Mouse (Mus musculus) thymus, adult 2 months (tissue): ENCODE data around the gene Gpc1. TPM values are rescaled to one million over a fixed set of nuclear protein-coding genes. Genes with fewer than 3 reads are reported as not detected.
A peak's percentile ranks its signal among the peaks of the same experiment; 100 is the strongest.

Experiments used
- DNase-seq: peaks from one replicate; pipeline ENCODE4 v3.0.0; 2021
- H3K27ac ChIP-seq: fragments of 200-500 bp; 2 replicates; pipeline ENCODE4 v1.5.1; 2012; ENCODE audit warnings: low read length, control low read depth; ENCODE audit not compliant: control insufficient read depth, insufficient read depth
- H3K27me3 ChIP-seq: fragments of 200-500 bp; 2 replicates; pipeline ENCODE4 v1.6.1; 2012; ENCODE audit warnings: mild to moderate bottlenecking, low read length, moderate library complexity, mixed read lengths; ENCODE audit not compliant: control insufficient read depth, insufficient read depth
- H3K36me3 ChIP-seq: fragments of 200-500 bp; 2 replicates; pipeline ENCODE4 v1.6.1; 2012; ENCODE audit warnings: mild to moderate bottlenecking, low read length, moderate library complexity; ENCODE audit not compliant: control insufficient read depth, insufficient read depth
- H3K4me1 ChIP-seq: fragments of 200-500 bp; replicated peaks from 2 replicates; pipeline ENCODE4 v1.6.1; 2012; ENCODE audit warnings: low read length; ENCODE audit not compliant: control insufficient read depth, insufficient read depth
- H3K4me3 ChIP-seq: fragments of 200-500 bp; 2 replicates; pipeline ENCODE4 v1.5.1; 2012; ENCODE audit warnings: mild to moderate bottlenecking, low read length, control low read depth, moderate library complexity; ENCODE audit not compliant: control insufficient read depth, insufficient read depth
- CTCF ChIP-seq: fragments of 200-500 bp; IDR thresholded peaks from 2 replicates; pipeline ENCODE4 v1.5.1; 2012; ENCODE audit warnings: mild to moderate bottlenecking, control low read depth, low read length, moderate library complexity, borderline replicate concordance; ENCODE audit not compliant: control insufficient read depth, poor library complexity, insufficient read depth; ENCODE audit errors: extremely low read depth
- POLR2A ChIP-seq: fragments of 200-500 bp; IDR thresholded peaks from 2 replicates; pipeline ENCODE4 v1.6.1; 2012; ENCODE audit warnings: mild to moderate bottlenecking, low read length, control low read depth, moderate library complexity; ENCODE audit not compliant: control insufficient read depth, poor library complexity, insufficient read depth; ENCODE audit errors: extremely low read depth
- WGBS: fragments of 180-500 bp; shearing (Covaris S2); methylation state at CpG from one replicate; pipeline ENCODE4 v1.1.7; 2018; 5-methylcytosine and 5-hydroxymethylcytosine counted together
- polyA plus RNA-seq: library from polyadenylated mRNA; depleted of rRNA; stranded (reverse); fragments of >200 nt; gene quantifications from 2 replicates; pipeline ENCODE4 v1.2.3, GENCODE M21; 2012

Gpc1 gene
- polyA plus RNA-seq, 1 experiment, result 72.5 TPM

DNA sequence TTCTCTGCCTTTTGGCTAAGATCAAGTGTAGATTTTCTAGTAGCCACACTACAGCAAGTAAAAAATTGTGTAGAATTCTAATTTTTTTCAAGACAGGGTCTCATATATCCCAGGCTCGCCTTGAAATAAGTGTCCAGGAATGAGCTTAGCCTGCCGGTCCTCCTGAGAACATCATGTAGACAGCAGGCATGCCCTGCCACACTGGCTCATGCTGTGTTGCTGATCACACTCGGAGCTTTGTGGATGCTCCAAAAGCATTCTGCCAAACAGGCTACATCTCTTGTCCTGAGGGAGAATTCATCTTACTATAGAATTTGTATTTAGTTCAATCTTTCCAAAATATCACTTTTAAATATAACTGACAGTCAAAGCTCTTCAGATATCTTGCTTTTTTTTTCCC is 61.3 kb downstream of the Gpc1 start:
- H3K27me3 ChIP-seq, result no peaks in the 10 kb centered on the region
- DNase-seq, result no peak
- no peak overlapping the region for H3K27ac ChIP-seq
- H3K4me3 ChIP-seq, result no peak overlapping the region
- TF ChIP-seq CTCF (no peak), POLR2A (no peak)
- WGBS, result 76% methylated on average over 3 of the region's 3 CpGs
- no peaks in the 10 kb centered on the region for H3K36me3 ChIP-seq
- no peaks in the 10 kb centered on the region for H3K4me1 ChIP-seq

- TF ChIP-seq POLR2A (no peak), CTCF (no peak)
- Histone ChIP-seq H3K27me3 (no peaks in the 10 kb centered on the region), H3K36me3 (no peaks in the 10 kb centered on the region), H3K4me3 (no peak overlapping the region), H3K27ac (no peak overlapping the region), H3K4me1 (no peaks in the 10 kb centered on the region)
- 68% methylated on average over 3 of the region's 3 CpGs for WGBS
- no peak for DNase-seq
Measured at GRCm38 (mm10) chr1:92893896-92894295, 62.5 kb downstream of the Gpc1 start.

GRCm38 (mm10) chr1:92895089-92895488 is 63.6 kb downstream of the Gpc1 start:
- WGBS, result 16% methylated on average over 3 of the region's 3 CpGs
- DNase-seq, result peak; percentile 73
- Histone ChIP-seq H3K27me3 (no peaks in the 10 kb centered on the region), H3K27ac (no peak overlapping the region), H3K36me3 (no peaks in the 10 kb centered on the region), H3K4me3 (no peak overlapping the region), H3K4me1 (peaks cover 7% of the 10 kb centered on the region)
- TF ChIP-seq CTCF, result peak; percentile 92
- TF ChIP-seq POLR2A, result no peak

- WGBS, result 23% methylated on average over 15 of the region's 15 CpGs
- TF ChIP-seq CTCF (no peak), POLR2A (no peak)
- DNase-seq, result no peak
- H3K27me3 ChIP-seq, result no peaks in the 10 kb centered on the region
- H3K4me1 ChIP-seq, result peaks cover 20% of the 10 kb centered on the region
- no peaks in the 10 kb centered on the region for H3K36me3 ChIP-seq
- no peak within 1 kb of the TSS for H3K4me3 ChIP-seq
- no peak within 1 kb of the TSS for H3K27ac ChIP-seq
Measured at GRCm38 (mm10) chr1:92902786-92903185, 71.3 kb downstream of the Gpc1 start, which contains the start of gene Ankmy1. TSS of gene Ankmy1 (minus strand) at chr1:92902906.

GRCm38 (mm10) chr1:92903627-92904026 is 72.2 kb downstream of the Gpc1 start:
- WGBS, result 90% methylated on average over 4 of the region's 4 CpGs
- TF ChIP-seq CTCF (no peak), POLR2A (no peak)

GRCm38 (mm10) chr1:92905703-92906310 is 74.4 kb downstream of the Gpc1 start:
- peaks cover 22% of the 10 kb centered on the region for H3K4me1 ChIP-seq
- no peak overlapping the region for H3K4me3 ChIP-seq
- WGBS, result 88% methylated on average over 2 of the region's 2 CpGs
- TF ChIP-seq POLR2A, result no peak
- no peak for TF ChIP-seq CTCF
- no peaks in the 10 kb centered on the region for H3K27me3 ChIP-seq
- no peaks in the 10 kb centered on the region for H3K36me3 ChIP-seq
- no peak overlapping the region for H3K27ac ChIP-seq
- DNase-seq, result no peak

More at GRCm38 (mm10) chr1:92903627-92904026, 72.2 kb downstream of the Gpc1 start:
- Histone ChIP-seq H3K4me3 (no peak overlapping the region), H3K27ac (no peak overlapping the region), H3K4me1 (peaks cover 23% of the 10 kb centered on the region), H3K36me3 (no peaks in the 10 kb centered on the region), H3K27me3 (no peaks in the 10 kb centered on the region)
- DNase-seq, result no peak
